Mouse (Mus musculus) adrenal gland, postnatal 14 days (tissue): ENCODE measurements around the gene E130114P18Rik. TPM values are rescaled to one million over a fixed set of nuclear protein-coding genes. Genes with fewer than 3 reads are reported as not detected.

Experiments used
- DNase-seq: peaks from one replicate; pipeline ENCODE4 v3.0.0; 2021; ENCODE audit warnings: mixed read lengths
- total RNA-seq: library from RNA; stranded (reverse); gene quantifications from 2 replicates; pipeline ENCODE4 v1.2.3, GENCODE M21; 2021

The E130114P18Rik gene
- total RNA-seq, 1 experiment from 2014 or later = not detected

DNA sequence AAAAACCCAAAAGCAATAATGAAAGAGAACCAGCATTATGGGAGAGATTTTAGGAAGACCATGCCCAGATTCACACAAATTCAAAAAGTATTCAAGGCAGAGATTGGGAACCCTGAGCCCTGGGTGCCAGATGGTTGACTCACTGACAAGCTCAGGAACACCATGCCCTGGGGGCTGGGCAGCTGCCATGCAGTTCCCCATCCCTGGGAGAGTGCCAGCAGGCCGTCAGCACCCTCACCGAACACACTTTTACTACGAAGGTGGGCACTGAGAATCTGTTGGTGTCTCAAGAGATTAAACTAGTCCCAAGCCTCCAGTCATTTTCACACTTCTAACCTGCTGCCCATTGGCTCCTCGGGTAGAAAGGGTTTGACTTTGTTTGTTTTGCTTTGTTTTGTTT is 175.3 kb downstream of the E130114P18Rik start:
- peak; percentile 43 for DNase-seq

DNA sequence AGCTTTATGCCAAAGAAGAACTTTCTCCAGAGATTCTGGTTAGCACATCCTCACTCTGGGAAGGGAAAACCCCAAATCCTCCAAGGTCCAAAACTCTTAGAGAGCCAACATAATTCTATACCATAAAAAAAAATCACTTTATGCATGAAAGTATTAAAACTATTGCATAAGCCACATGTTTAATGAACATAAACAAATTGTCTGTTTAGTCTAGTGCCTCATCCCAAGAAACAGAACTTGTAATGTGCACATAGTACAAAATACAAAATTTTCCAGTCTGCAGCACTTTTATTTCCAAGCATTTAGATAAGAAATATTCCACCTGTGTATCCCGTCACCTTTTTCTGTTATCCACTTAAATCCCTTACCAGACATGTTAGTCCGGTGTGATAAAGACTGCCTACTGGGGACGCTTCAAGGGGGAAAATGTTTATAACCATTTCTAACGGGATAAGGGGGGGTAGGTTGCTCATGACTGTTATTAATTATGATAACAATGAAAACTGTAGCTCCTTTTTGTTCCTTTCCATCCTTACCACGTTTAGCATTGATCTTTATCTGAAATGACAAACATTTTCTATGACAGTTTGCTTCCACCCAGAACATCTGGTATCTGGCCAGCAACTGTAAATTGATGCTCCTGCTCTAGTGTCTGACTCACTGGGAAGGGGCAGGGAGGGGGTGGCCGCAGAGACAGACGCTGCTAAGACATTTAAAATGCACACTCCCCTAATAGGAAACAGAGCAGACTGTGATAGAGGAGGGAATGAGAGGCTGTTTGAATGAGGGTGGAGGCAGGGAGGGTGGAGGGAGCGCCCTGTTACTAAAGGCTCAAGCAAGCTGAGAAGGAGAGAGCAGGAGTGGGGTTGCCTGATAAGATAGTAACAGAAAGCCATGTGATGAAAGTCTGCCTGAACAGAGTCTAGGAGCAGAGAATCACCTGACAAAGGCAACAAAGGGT is 176.7 kb downstream of the E130114P18Rik start:
- peak; percentile 50 for DNase-seq

DNA sequence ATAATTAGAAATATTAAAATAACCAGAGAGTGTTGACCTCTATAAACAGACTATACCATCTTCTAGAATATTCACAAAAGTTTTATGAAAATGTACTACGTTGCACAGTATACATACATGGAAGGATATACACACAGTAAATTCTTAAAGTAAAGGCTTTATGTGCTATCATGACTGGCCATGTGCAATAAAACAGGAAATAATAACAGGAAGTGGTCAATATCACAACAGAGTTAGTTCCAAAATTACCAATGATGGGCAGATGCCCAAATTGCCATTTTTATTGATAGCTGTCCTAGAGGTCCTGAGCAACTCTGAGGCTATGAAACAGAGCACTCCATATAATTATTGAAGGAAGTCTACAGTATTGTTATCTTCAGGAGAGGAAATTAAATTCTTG is 180.4 kb downstream of the E130114P18Rik start:
- no peak for DNase-seq

DNA sequence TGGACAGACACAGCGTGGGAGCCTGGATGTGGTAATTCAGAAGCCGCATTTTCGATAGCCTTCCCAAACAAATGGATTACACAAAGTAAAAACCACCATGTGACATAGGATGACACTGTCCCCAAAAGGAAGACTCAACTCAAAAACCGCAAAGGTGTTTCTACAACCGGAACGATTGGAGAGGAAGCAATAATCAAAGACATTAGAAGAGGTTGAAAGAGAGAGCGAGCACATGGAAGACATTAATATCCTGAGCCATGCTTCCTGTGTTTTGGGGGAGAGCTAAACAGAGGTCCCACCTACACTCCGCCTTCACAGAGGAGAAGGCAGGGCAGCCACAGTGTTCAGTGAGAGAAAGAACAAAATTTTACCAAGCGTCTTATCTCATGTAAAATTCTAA is 181.5 kb downstream of the E130114P18Rik start:
- no peak for DNase-seq

DNA sequence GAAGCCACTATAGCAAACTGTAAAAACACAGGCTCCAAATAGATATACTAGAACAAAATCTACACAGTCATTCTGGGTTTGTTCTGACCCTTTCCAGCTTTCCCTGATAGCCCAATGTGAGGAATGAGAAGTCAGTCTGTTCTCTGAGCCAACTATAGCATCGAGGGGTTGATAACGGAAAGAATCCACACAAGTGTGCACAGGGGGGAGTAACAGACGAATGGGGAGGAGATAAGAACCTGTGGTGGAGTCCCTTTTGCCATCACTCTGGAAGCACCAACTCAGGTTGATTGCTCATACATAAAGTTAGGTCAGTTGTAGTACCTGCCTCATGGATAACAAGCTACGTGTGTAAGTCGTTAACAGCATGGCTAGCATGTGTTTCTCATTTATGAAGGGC is 184.0 kb downstream of the E130114P18Rik start:
- no peak for DNase-seq

GRCm38 (mm10) chr4:97589790-97590189 is 188.1 kb downstream of the E130114P18Rik start:
- no peak for DNase-seq

DNA sequence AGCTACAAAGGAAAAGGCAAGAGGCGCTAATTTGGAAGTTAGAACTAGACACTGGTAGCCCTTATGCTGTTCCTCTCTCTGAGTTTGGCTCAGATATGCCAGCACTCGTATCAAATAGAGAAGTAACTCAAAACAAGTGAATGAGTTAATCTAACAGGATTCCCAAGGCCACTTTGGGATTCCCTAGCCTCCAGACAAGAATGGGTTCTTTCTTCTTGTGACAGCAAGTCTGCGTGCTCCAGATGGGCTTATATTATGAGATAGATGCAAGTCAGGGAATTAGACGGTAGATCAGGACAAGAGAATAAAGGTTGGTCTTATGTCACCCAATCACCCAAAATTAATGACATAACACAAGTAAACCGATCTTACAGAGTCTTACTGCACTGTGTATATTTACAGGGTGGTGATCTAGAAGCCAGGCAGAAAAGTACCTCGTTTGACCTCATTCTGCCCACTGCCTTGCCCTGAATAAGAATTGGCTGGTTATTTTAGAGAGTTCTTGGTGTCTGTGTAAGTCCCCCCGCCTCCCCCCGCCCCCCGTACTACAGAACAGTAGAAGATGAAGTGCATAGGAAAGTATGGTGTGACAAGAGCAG is 190.4 kb downstream of the E130114P18Rik start:
- no peak for DNase-seq

DNA sequence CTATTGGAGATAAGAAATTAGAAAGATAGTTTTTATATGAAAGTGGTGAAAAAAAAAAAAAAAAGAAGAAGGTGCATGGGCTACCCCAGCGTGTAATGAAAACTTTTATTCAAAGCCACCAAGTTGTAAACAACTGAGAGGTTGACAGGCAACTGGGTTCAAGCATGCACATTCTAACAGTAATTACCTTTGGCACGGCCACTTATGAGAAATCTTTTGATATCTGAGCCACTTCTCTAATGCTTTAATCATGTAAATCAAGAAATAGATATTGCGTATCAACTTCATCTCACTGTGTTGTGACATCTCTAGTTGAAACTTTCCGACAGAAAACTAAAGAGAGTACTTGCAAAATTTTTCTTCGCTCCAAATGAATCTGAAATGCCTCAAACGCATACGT is 192.7 kb downstream of the E130114P18Rik start:
- no peak for DNase-seq

DNA sequence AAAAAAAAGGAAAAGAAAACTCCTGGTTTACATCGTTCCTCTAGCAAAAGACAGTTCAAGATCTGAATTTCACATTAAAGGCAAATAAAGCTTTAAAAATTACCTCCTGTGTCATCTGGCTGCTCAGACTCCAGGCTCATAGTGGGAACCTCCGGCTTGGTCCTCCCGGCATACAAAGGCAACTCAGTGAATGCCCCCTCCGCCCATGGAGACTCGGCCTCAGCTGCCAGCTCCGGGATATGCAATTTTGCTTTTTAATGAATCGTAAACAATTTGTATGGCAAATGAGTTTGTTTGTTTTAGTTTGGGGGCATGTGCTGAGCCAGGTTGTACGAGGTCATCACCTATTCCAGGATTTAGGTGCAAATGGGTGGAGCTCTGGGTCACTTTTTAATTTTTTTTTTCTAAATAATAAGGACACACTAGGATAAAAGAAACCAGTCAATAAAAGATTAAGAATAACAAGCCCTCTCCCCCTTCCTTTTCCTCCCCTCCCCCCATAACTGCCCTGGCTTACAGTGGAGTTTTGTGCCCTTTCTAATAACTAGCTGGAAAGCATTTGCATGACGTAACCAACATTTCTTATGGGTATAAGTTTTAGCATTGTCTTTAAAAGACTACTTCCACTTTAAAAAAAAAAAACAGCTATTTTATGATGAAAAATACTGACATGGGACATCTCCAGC is 193.3 kb downstream of the E130114P18Rik start:
- no peak for DNase-seq

DNA sequence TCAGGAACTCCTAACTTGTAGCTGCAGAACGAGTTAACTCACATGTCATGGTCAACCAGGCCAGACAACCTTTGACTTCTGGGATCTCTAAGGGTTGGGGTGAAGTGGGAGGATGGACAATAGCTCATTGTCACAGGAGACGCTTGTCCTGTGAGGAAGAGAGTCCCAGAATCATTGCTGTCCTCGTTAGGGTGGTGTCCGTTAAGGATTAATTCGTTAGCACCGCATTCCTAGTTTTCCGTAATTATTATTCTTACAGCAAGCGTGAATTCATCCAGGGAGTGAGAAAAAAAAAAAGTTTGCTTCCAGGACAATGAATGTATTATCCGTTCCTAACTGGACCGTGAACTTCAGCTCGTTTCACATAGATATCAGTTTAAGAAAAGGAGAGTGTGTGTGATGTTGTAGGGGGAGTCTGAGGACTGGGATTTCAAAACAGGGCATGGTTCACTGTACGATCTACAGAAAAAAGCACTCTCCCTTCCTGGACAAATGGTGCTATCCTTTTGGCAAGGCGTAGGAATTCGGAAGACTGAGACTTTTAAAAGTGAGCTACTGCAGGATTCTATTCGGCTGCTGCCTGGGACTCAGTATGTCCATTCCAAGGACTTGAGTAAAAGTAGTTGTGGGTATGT is 195.0 kb downstream of the E130114P18Rik start:
- DNase-seq = no peak

GRCm38 (mm10) chr4:97582064-97582415 is 195.8 kb downstream of the E130114P18Rik start:
- DNase-seq = no peak

DNA sequence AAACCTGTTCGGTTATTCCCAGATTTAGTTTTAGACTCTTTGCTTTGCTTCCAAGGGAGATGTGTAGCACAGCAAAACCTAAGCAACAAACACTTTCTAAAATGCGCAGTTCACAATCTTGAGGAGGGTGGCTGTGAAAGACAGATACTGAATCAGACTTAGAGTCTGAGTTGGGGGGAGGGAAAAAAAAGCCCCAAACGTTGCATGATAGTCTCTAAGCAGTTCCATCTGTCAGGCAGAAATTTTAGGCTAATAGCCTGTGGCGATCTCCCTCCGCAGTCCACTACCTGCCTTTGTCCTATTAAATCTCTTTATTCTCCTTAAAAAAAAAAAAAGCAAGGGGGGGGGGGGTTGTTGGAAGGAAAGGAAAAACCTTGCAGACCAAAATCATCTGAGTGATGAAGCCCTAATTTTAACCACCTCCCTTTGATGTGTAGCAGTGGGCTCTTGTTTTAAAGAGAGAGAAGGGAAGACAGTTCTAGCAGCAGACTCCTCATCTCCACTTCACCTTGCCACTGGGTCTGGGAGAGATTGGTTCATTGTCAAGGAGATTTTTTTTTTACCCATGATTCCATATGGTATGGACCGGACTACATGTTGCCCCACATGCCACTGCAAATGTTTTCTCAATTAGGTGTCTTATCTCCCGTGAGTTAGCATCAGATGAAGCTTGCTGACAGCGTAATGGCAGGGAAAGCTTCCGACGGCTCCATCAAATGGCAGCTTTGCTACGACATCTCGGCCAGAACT is 196.4 kb downstream of the E130114P18Rik start:
- no peak for DNase-seq

- no peak for DNase-seq
These were observed 197.0 kb downstream of the E130114P18Rik start for GRCm38 (mm10) chr4:97580906-97581305.

DNA sequence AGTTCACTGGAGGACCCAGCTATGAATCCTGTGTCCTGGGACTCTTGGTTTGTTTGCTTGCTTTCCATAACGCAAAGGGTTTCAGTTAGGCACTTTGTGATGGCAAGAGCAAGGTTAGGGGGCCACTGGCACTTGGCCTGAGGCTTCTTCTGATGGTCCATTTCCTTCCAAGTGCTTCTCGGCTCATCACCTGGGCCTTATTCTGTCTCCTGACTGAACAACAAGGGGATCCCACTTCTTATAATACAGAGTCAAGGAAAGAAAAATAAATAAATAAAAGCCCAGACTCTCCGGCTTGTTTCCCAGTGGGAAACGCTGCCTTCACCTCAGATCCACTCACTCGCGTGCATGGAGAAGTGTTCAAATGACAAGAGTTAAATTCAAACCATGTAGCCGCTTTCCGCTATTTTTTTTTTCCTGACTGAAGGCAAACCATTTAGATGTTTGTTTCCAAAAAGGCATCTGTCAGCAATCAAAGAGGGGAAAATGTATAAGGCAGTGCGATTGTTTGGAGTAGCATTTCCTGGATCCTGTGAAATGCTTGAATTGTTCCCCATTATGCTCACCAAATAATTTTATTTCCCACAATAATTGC is 199.2 kb downstream of the E130114P18Rik start:
- DNase-seq = no peak

GRCm38 (mm10) chr4:97577431-97577830 is 200.4 kb downstream of the E130114P18Rik start:
- no peak for DNase-seq

DNA sequence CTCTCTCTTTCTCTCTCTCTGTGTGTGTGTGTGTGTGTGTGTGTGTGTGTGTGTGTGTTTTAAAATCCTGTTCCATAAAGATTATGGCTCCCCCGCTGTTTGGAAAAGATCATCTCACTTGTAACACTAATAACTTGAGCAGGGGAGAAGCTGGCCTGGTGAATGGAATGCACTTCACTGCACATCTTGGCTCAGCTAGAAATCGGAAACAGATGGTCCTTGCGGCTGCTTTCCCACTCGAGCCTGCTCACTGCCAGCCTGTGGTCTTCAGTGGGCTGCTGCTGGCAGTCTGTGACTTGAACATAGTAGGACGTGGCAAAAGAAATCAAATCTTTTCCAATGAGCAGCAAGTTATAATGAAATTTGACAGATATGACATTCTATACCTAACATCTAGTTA is 202.4 kb downstream of the E130114P18Rik start:
- DNase-seq = no peak

DNA sequence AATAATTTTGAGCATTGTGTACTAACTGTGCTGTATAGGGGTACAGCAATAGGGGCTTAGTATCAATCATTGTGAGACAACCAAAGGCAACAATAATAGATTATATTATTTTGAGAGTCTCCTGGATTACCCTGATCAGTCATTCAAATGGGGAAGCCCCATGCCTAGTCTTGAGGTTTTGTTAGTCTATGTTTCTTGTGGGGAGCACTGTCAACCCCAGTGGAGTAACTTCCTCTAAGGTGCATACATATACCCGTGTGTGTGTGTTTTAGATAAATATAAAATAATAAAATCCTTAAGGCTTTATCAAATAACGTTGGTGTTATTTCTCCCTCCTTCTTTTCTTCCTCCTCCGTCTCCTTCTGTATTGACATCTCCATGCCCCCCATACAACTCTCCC is 208.6 kb downstream of the E130114P18Rik start:
- no peak for DNase-seq

- peak; percentile 40 for DNase-seq
These were observed 213.2 kb downstream of the E130114P18Rik start for GRCm38 (mm10) chr4:97564656-97565055.

- no peak for DNase-seq
These were observed 213.7 kb downstream of the E130114P18Rik start for GRCm38 (mm10) chr4:97564199-97564598.

GRCm38 (mm10) chr4:97557585-97557984 is 220.3 kb downstream of the E130114P18Rik start:
- no peak for DNase-seq

DNA sequence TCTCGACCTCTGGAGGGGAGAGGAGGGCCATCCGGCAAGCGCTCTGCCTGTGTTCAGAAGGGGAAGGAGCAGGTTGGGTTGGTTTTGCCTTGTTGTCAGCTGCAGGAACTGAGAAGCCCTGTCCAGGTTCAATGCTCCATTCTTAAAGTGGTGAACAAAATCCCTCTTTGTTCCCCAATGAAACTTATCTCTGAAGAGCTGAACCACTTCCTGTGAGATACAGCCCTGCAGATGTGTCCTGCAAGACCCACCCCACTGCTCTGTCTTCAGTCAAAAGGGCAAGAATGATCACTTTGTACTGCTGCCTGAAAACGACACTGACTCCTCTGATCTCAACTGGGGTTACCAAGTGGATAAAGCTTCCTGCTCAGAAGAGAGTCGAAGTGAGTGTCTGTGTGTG is 233.9 kb downstream of the E130114P18Rik start:
- DNase-seq = no peak
